Comparison of ENCODE assay signal across 9 mouse cellular contexts in genomic region chr17:47150636-47151035, GRCm38 (mm10).
DNase-seq lines count a peak whose midpoint lies in the region; ATAC-seq and TF ChIP-seq lines count a peak whose summit lies in the region.
"Had no signal": no experiment of that assay in that cellular context is flagged by ENCODE, and none has a peak within 500 bp of the region (broad histone marks: within the 10 kb centered on the region; RNA-seq: fewer than 3 reads in every experiment).

No protein-coding gene starts in this region.

- WGBS in kidney, embryonic 14.5 days = 86% methylated on average over 6 of the region's 6 CpGs
- 73% methylated on average over 6 of the region's 6 CpGs for WGBS in stomach, embryonic 14.5 days
- 86% methylated on average over 6 of the region's 6 CpGs for WGBS in stomach, postnatal 0 days
- 77% methylated on average over 6 of the region's 6 CpGs for WGBS in stomach, embryonic 16.5 days

- H3K27me3 ChIP-seq in kidney, embryonic 14.5 days (ENCODE audit: control insufficient read depth, insufficient read depth, low read length) = no peaks in the 10 kb centered on the region
- no peaks in the 10 kb centered on the region for H3K27me3 ChIP-seq in stomach, embryonic 14.5 days (ENCODE audit: control insufficient read depth, insufficient read depth, low read length)
- H3K27me3 ChIP-seq in stomach, postnatal 0 days (ENCODE audit: control insufficient read depth, insufficient read depth, low read length) = no peaks in the 10 kb centered on the region
- no peaks in the 10 kb centered on the region for H3K27me3 ChIP-seq in stomach, embryonic 16.5 days (ENCODE audit: control insufficient read depth, insufficient read depth, low read length)

- DNase-seq in adrenal gland, adult 2 months = peak; percentile 55
- no peak for DNase-seq in adrenal gland, postnatal 25 days
- no peak for DNase-seq in kidney, postnatal 4 days
- DNase-seq in stomach, postnatal 0 days (ENCODE audit: low spot score) = no peak
- no peak for DNase-seq in layer of hippocampus, postnatal 14 days (ENCODE audit: low spot score in 2 of 2)
- DNase-seq: cerebellum, adult 8-10 months had no signal

- no peaks in the 10 kb centered on the region; the same call in 1 of the 2 replicates for H3K9me3 ChIP-seq in kidney, embryonic 14.5 days (ENCODE audit: control insufficient read depth, low read length)
- H3K9me3 ChIP-seq in stomach, embryonic 14.5 days (ENCODE audit: control insufficient read depth, low read depth, low read length) = no peaks in the 10 kb centered on the region
- H3K9me3 ChIP-seq in stomach, postnatal 0 days (ENCODE audit: control insufficient read depth, low read length) = no peaks in the 10 kb centered on the region
- H3K9me3 ChIP-seq in stomach, embryonic 16.5 days (replicated peaks; ENCODE audit: control insufficient read depth, low read length) = no peaks in the 10 kb centered on the region

- H3K4me1 ChIP-seq in kidney, embryonic 14.5 days (ENCODE audit: control insufficient read depth, insufficient read depth, low read length) = peaks cover 31% of the 10 kb centered on the region
- peaks cover 43% of the 10 kb centered on the region for H3K4me1 ChIP-seq in stomach, embryonic 14.5 days (ENCODE audit: control insufficient read depth, insufficient read depth, low read length)
- H3K4me1 ChIP-seq in stomach, postnatal 0 days (replicated peaks; ENCODE audit: control insufficient read depth, insufficient read depth) = no peaks in the 10 kb centered on the region
- H3K4me1 ChIP-seq in stomach, embryonic 16.5 days (ENCODE audit: control insufficient read depth, insufficient read depth, low read length) = peaks cover 48% of the 10 kb centered on the region

- H3K9ac ChIP-seq in kidney, embryonic 14.5 days (ENCODE audit: low read depth, low read length) = peak overlapping the region; percentile 31; the same call in 1 of the 2 replicates
- H3K9ac ChIP-seq in stomach, embryonic 14.5 days (replicated peaks; ENCODE audit: low read depth, low read length) = no peak overlapping the region
- H3K9ac ChIP-seq in stomach, postnatal 0 days (ENCODE audit: low read length) = no peak overlapping the region
- no peak overlapping the region; the same call in 1 of the 2 replicates for H3K9ac ChIP-seq in stomach, embryonic 16.5 days (ENCODE audit: low read length)

- TF ChIP-seq CTCF in stomach, postnatal 0 days (IDR thresholded peaks at IDR 0.05; ENCODE audit: low read depth) = no peak

- peak overlapping the region; percentile 59; the same call in 1 of the 2 replicates for H3K27ac ChIP-seq in kidney, embryonic 14.5 days (ENCODE audit: low read depth, low read length)
- H3K27ac ChIP-seq in stomach, embryonic 14.5 days (ENCODE audit: low read length) = peak overlapping the region; percentile 61; the same call in 1 of the 2 replicates
- no peak overlapping the region for H3K27ac ChIP-seq in stomach, postnatal 0 days (replicated peaks)
- peak overlapping the region; percentile 76 for H3K27ac ChIP-seq in stomach, embryonic 16.5 days (ENCODE audit: low read length)

- ATAC-seq in kidney, embryonic 14.5 days (ENCODE audit: low FRiP score, low TSS enrichment) = no peak
- ATAC-seq in stomach, embryonic 14.5 days (ENCODE audit: insufficient number of reproducible peaks, insufficient read depth, low FRiP score, low read depth) = no peak
- ATAC-seq in stomach, postnatal 0 days (ENCODE audit: low FRiP score, low TSS enrichment) = no peak
- ATAC-seq in stomach, embryonic 16.5 days (ENCODE audit: insufficient read depth, low FRiP score) = no peak

- no peaks in the 10 kb centered on the region; the same call in 1 of the 2 replicates for H3K36me3 ChIP-seq in kidney, embryonic 14.5 days (ENCODE audit: control insufficient read depth, insufficient read depth, low read length)
- H3K36me3 ChIP-seq in stomach, embryonic 14.5 days (ENCODE audit: control insufficient read depth, insufficient read depth, low read length) = no peaks in the 10 kb centered on the region; the same call in 1 of the 2 replicates
- H3K36me3 ChIP-seq in stomach, postnatal 0 days (ENCODE audit: control insufficient read depth, insufficient read depth, low read length) = no peaks in the 10 kb centered on the region
- no peaks in the 10 kb centered on the region for H3K36me3 ChIP-seq in stomach, embryonic 16.5 days (ENCODE audit: control insufficient read depth, insufficient read depth, low read length)

- H3K4me3 ChIP-seq in kidney, embryonic 14.5 days (ENCODE audit: low read length) = no peak overlapping the region
- no peak overlapping the region for H3K4me3 ChIP-seq in stomach, embryonic 14.5 days (ENCODE audit: low read depth, low read length)
- H3K4me3 ChIP-seq in stomach, postnatal 0 days (ENCODE audit: low read depth, low read length) = no peak overlapping the region
- H3K4me3 ChIP-seq in stomach, embryonic 16.5 days (replicated peaks; ENCODE audit: low read length) = no peak overlapping the region

- TF ChIP-seq EP300 in stomach, postnatal 0 days (optimal IDR thresholded peaks at IDR 0.05) = no peak

- H3K4me2 ChIP-seq in kidney, embryonic 14.5 days (replicated peaks; ENCODE audit: low read depth, low read length) = peak overlapping the region; percentile 51; the same call in 1 of the 2 replicates
- peak overlapping the region; percentile 50; the same call in 1 of the 2 replicates for H3K4me2 ChIP-seq in stomach, embryonic 14.5 days (replicated peaks; ENCODE audit: low read depth, low read length)
- H3K4me2 ChIP-seq in stomach, postnatal 0 days (replicated peaks; ENCODE audit: low read depth) = no peak overlapping the region
- H3K4me2 ChIP-seq in stomach, embryonic 16.5 days (ENCODE audit: low read depth, low read length) = no peak overlapping the region

Comparison
In these comparisons a context has a peak if more than half of its experiments do, and no peak if none do; other contexts are left out.
1. H3K4me2 ChIP-seq: peak in kidney, embryonic 14.5 days (single experiment) and stomach, embryonic 14.5 days (single experiment); none in stomach, postnatal 0 days (single experiment) and stomach, embryonic 16.5 days (single experiment).